Comparison of ENCODE assay signal across 15 mouse cellular contexts in the genomic region with DNA sequence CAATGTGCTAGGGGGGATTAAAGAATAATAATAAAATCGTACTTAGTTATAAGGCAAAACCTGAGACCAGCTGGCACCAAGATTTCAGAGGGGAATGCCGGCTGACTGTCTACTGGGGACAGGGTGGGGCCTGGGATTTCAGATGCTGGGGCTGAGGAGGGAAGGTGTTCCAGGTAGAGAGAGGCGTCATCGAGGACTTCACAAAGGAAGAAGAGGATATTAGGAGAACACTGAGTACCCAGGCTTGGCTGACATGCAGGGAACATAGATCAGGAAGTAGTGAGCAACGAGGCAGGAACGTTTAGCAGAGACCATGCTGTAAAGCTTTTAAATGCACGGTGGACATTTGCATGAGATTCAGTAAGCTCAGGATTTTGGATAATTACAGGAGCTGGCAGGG. TPM values are rescaled to one million over a fixed set of nuclear protein-coding genes. Genes with fewer than 3 reads are reported as not detected.
DNase-seq lines count a peak whose midpoint lies in the region; TF ChIP-seq lines count a peak whose summit lies in the region.
"Had no signal": no experiment of that assay in that cellular context is flagged by ENCODE, and none has a peak within 500 bp of the region (broad histone marks: within the 10 kb centered on the region; RNA-seq: fewer than 3 reads in every experiment).

No protein-coding gene starts in this region.

- WGBS in kidney, adult 2 months, result 47% methylated on average over 7 of the region's 7 CpGs

- peak overlapping the region; percentile 51 for H3K4me3 ChIP-seq in gastrocnemius, adult 2 months
- H3K4me3 ChIP-seq in kidney, adult 2 months (ENCODE audit: insufficient read depth, low read depth, low read length), result no peak overlapping the region
- no peak overlapping the region for H3K4me3 ChIP-seq in brown adipose tissue, adult 24 weeks (ENCODE audit: insufficient read depth, low read depth, low read length)
- H3K4me3 ChIP-seq: forebrain, embryonic 13.5 days; liver, embryonic 12.5 days had no signal

- TF ChIP-seq POLR2A in kidney, adult 2 months (IDR thresholded peaks at IDR 0.05; ENCODE audit: low read depth, low read length), result no peak

- intact Hi-C loops in gastrocnemius, adult 2 months (cut with DNase I), result loop anchor here (1.0 kb wide), 1 partner anchor 28 kb away; no protein-coding TSS in a partner anchor
- intact Hi-C loops in gastrocnemius, postnatal 36 days (cut with DNase I), result loop anchor here (1.0 kb wide), 1 partner anchor 27 kb away; no protein-coding TSS in a partner anchor

- H3K36me3 ChIP-seq in kidney, adult 2 months (ENCODE audit: control insufficient read depth, insufficient read depth, low read length), result no peaks in the 10 kb centered on the region
- H3K36me3 ChIP-seq: liver, embryonic 12.5 days had no signal

- DNase-seq in gastrocnemius, adult 2 months, result no peak
- no peak for DNase-seq in gastrocnemius, postnatal 36 days
- no peak for DNase-seq in kidney, adult 2 months
- no peak for DNase-seq in kidney, adult 8-10 months
- peak; percentile 18 for DNase-seq in naive thymus-derived CD4-positive, alpha-beta T cell, adult 2 months (ENCODE audit: low read depth)
- DNase-seq in spleen, postnatal 36 days (ENCODE audit: low spot score in 2 of 2), result no peak
- no peak for DNase-seq in right cerebral cortex, adult 2 months (ENCODE audit: low spot score in 2 of 2)

- no peak for TF ChIP-seq CTCF in gastrocnemius, adult 2 months (IDR thresholded peaks at IDR 0.05)
- no peak for TF ChIP-seq CTCF in kidney, adult 2 months (conservative IDR thresholded peaks at IDR 0.05; ENCODE audit: insufficient read depth, insufficient read length, low read depth, low read length)

- H3K27me3 ChIP-seq in kidney, adult 2 months (replicated peaks; ENCODE audit: control insufficient read depth, insufficient read depth, low read length), result no peaks in the 10 kb centered on the region
- H3K27me3 ChIP-seq: forebrain, embryonic 13.5 days; liver, embryonic 12.5 days had no signal

- peaks cover 25% of the 10 kb centered on the region; the same call in 1 of the 2 replicates for H3K4me1 ChIP-seq in kidney, adult 2 months (ENCODE audit: control insufficient read depth, insufficient read depth, low read length)
- H3K4me1 ChIP-seq in brown adipose tissue, adult 24 weeks (ENCODE audit: control insufficient read depth, insufficient read depth, insufficient read length, low read length), result peaks cover 25% of the 10 kb centered on the region

- H3K27ac ChIP-seq in gastrocnemius, adult 2 months, result peak overlapping the region; percentile 99
- H3K27ac ChIP-seq in kidney, adult 2 months (ENCODE audit: insufficient read depth, low read depth, low read length), result peak overlapping the region; percentile 71
- peak overlapping the region; percentile 93 for H3K27ac ChIP-seq in brown adipose tissue, adult 24 weeks (replicated peaks; ENCODE audit: low read depth, low read length)
- H3K27ac ChIP-seq: forebrain, embryonic 13.5 days; liver, embryonic 12.5 days had no signal

RNA-seq across cellular contexts. Expression of gene Txnip, which starts 5.9 kb away (rescaled TPM):
- total RNA-seq in gastrocnemius, adult 2 months (2021), result 100 to 1,000 TPM; 541 to 557 TPM
- total RNA-seq in gastrocnemius, postnatal 36 days (2021), result 100 to 1,000 TPM; 572 to 620 TPM
- polyA plus RNA-seq in kidney, adult 2 months (2012; rRNA removed), result 514 and 518 TPM in 2 replicates
- 1,091 and 1,303 TPM in 2 replicates for polyA plus RNA-seq in brown adipose tissue, adult 24 weeks (2012; ENCODE audit: insufficient read depth, insufficient read length, missing spikeins)

RNA-seq across cellular contexts. Expression of gene Gm16253, which starts 24.9 kb away (rescaled TPM):
- 1 to 10 TPM in 1 of 2 experiments, not detected in 1; 1.1 TPM for total RNA-seq in gastrocnemius, adult 2 months (2021)
- 1 to 10 TPM; 1.4 to 2.4 TPM for total RNA-seq in gastrocnemius, postnatal 36 days (2021)
- polyA plus RNA-seq in kidney, adult 2 months (2012; rRNA removed), result 0.20 TPM in 1 of 2 replicates, not detected in the other
- polyA plus RNA-seq in brown adipose tissue, adult 24 weeks (2012; ENCODE audit: insufficient read depth, insufficient read length, missing spikeins), result not detected in 2 replicates
- total RNA-seq: left cerebral cortex, adult 18-20 months; megakaryocyte-erythroid progenitor cell, adult 5-6 weeks; monocyte, adult 5-6 weeks; neutrophil, adult 5-6 weeks had no signal
- polyA plus RNA-seq: embryonic facial prominence, embryonic 14.5 days had no signal

RNA-seq across cellular contexts. Expression of gene Hfe2, which starts 26.9 kb away (rescaled TPM):
- total RNA-seq in gastrocnemius, adult 2 months (2021), result 100 to 1,000 TPM; 590 to 675 TPM
- total RNA-seq in gastrocnemius, postnatal 36 days (2021), result 100 to 1,000 TPM; 612 to 621 TPM
- 0.23 and 3.9 TPM in 2 replicates for polyA plus RNA-seq in kidney, adult 2 months (2012; rRNA removed)
- polyA plus RNA-seq in brown adipose tissue, adult 24 weeks (2012; ENCODE audit: insufficient read depth, insufficient read length, missing spikeins), result 5.4 and 8.2 TPM in 2 replicates
- total RNA-seq: megakaryocyte-erythroid progenitor cell, adult 5-6 weeks; monocyte, adult 5-6 weeks; neutrophil, adult 5-6 weeks had no signal

RNA-seq across cellular contexts. Expression of gene Polr3gl, which starts 42.1 kb away (rescaled TPM):
- total RNA-seq in gastrocnemius, adult 2 months (2021), result 10 to 100 TPM; 44.5 to 48.3 TPM
- 10 to 100 TPM; 36.7 to 41.4 TPM for total RNA-seq in gastrocnemius, postnatal 36 days (2021)
- 14.5 and 15.3 TPM in 2 replicates for polyA plus RNA-seq in kidney, adult 2 months (2012; rRNA removed)
- 39.0 and 72.4 TPM in 2 replicates for polyA plus RNA-seq in brown adipose tissue, adult 24 weeks (2012; ENCODE audit: insufficient read depth, insufficient read length, missing spikeins)

RNA-seq across cellular contexts. Expression of gene Ankrd34a, which starts 44.5 kb away (rescaled TPM):
- total RNA-seq in gastrocnemius, adult 2 months (2021), result under 1 TPM; 0.41 to 0.92 TPM
- under 1 TPM; 0.59 to 0.92 TPM for total RNA-seq in gastrocnemius, postnatal 36 days (2021)
- polyA plus RNA-seq in kidney, adult 2 months (2012; rRNA removed), result 0.23 and 0.38 TPM in 2 replicates
- not detected in 2 replicates for polyA plus RNA-seq in brown adipose tissue, adult 24 weeks (2012; ENCODE audit: insufficient read depth, insufficient read length, missing spikeins)
- total RNA-seq: megakaryocyte-erythroid progenitor cell, adult 5-6 weeks; monocyte, adult 5-6 weeks; neutrophil, adult 5-6 weeks had no signal
